Mouse (Mus musculus) liver, embryonic 14.5 days (tissue): ENCODE data around the gene Prkab1.

Experiments used
- CTCF ChIP-seq: IDR thresholded peaks from 2 replicates; pipeline ENCODE4 v1.5.1; 2016; ENCODE audit warnings: antibody characterized with exemption, low read depth, control low read depth
- EP300 ChIP-seq: IDR thresholded peaks from 2 replicates; pipeline ENCODE4 v1.6.1; 2016; ENCODE audit warnings: antibody characterized with exemption, low read depth

- TF ChIP-seq EP300 (no peak), CTCF (no peak)
Measured at GRCm38 (mm10) chr5:115971236-115971635, 53.1 kb downstream of the Prkab1 start.
